Mouse (Mus musculus) cortical plate, adult 2 months (tissue): ENCODE results near the gene Trim75. TPM values are rescaled to one million over a fixed set of nuclear protein-coding genes. Genes with fewer than 3 reads are reported as not detected.

Experiments used
- H3K27ac ChIP-seq: fragments of 200-500 bp; 2 replicates; pipeline ENCODE4 v1.5.1; 2012; ENCODE audit warnings: low read length, control low read depth, inconsistent platforms; ENCODE audit not compliant: insufficient read depth
- H3K4me1 ChIP-seq: fragments of 200-500 bp; 2 replicates; pipeline ENCODE4 v1.6.1; 2011; ENCODE audit warnings: low read length; ENCODE audit not compliant: control insufficient read depth, insufficient read depth
- H3K4me3 ChIP-seq: fragments of 200-500 bp; 2 replicates; pipeline ENCODE4 v1.5.1; 2011; ENCODE audit warnings: mild to moderate bottlenecking, low read length, control low read depth; ENCODE audit not compliant: insufficient read depth
- CTCF ChIP-seq: fragments of 200-500 bp; IDR thresholded peaks from 2 replicates; pipeline ENCODE4 v1.5.1; 2011; ENCODE audit warnings: mild to moderate bottlenecking, control low read depth, low read length; ENCODE audit not compliant: insufficient read depth; ENCODE audit errors: extremely low read depth
- POLR2A ChIP-seq: fragments of 200-500 bp; IDR thresholded peaks from 2 replicates; pipeline ENCODE4 v1.6.1; 2011; ENCODE audit warnings: mild to moderate bottlenecking, low read length, control low read depth; ENCODE audit not compliant: insufficient read depth; ENCODE audit errors: extremely low read depth
- polyA plus RNA-seq: library from polyadenylated mRNA; depleted of rRNA; stranded (reverse); fragments of >200 nt; gene quantifications from 2 replicates; pipeline ENCODE4 v1.2.3, GENCODE M21; 2012

Gene Trim75
- polyA plus RNA-seq, 1 experiment: not detected

GRCm38 (mm10) chr8:64998806-64999365 lies 11.3 kb upstream of the Trim75 start:
- no peak overlapping the region for H3K4me3 ChIP-seq
- no peaks in the 10 kb centered on the region for H3K4me1 ChIP-seq
- H3K27ac ChIP-seq: no peak overlapping the region
- no peak for TF ChIP-seq POLR2A
- TF ChIP-seq CTCF: no peak

- TF ChIP-seq POLR2A: no peak
- TF ChIP-seq CTCF: no peak
These were observed 4.3 kb downstream of the Trim75 start for GRCm38 (mm10) chr8:64983150-64983897.

GRCm38 (mm10) chr8:64962836-64963235 lies 24.8 kb downstream of the Trim75 start:
- Histone ChIP-seq H3K4me3 (no peak overlapping the region), H3K27ac (no peak overlapping the region), H3K4me1 (no peaks in the 10 kb centered on the region)
- TF ChIP-seq POLR2A: no peak
- no peak for TF ChIP-seq CTCF

More at GRCm38 (mm10) chr8:64983150-64983897, 4.3 kb downstream of the Trim75 start:
- no peak overlapping the region for H3K27ac ChIP-seq
- H3K4me1 ChIP-seq: no peaks in the 10 kb centered on the region
- H3K4me3 ChIP-seq: no peak overlapping the region

DNA sequence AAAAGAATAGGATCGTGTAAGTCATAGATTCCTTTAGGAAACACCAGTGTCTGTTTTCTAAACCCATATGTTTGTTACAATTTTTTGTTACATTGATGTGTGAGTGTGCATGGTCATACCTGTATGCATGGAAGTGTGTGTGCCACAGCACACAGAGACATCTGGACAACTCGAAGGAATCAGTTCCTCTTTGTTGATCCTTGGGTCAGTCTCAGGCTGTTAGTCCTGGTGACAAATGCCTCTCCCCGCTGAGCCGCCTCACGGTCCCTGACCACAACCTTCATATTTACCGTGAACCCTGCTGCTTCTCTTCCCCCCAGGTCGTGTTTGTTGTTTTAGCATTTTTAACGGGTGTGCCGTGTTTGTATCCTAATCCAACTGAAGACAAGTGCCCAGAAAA lies 28.6 kb downstream of the Trim75 start:
- no peak overlapping the region for H3K27ac ChIP-seq
- H3K4me1 ChIP-seq: no peaks in the 10 kb centered on the region
- no peak overlapping the region for H3K4me3 ChIP-seq
- TF ChIP-seq POLR2A (no peak), CTCF (no peak)

DNA sequence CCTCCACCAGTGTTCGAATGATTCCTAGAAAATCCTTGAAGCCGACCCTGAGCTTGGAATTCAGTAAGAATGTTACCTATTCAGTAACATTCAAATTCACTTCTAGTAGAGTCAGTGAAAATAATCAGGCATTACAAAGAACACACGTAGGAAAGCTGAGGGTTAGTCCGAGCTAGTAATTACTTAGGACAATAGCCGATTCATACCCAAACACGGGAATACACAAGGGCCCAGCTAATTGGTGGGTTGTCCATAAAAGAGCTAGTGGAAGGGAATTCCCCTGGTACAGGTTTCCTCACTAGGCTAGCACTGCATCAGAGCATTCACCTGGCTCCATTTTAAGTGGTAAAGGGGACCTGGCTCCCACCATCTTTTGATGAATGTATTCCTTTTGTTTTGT lies 35.5 kb downstream of the Trim75 start:
- TF ChIP-seq POLR2A: no peak
- TF ChIP-seq CTCF: no peak
- H3K27ac ChIP-seq: no peak overlapping the region
- no peaks in the 10 kb centered on the region for H3K4me1 ChIP-seq
- no peak overlapping the region for H3K4me3 ChIP-seq

GRCm38 (mm10) chr8:64948371-64948770 lies 39.3 kb downstream of the Trim75 start:
- H3K4me3 ChIP-seq: no peak overlapping the region; the same call in 1 of the 2 replicates
- no peak overlapping the region for H3K27ac ChIP-seq

DNA sequence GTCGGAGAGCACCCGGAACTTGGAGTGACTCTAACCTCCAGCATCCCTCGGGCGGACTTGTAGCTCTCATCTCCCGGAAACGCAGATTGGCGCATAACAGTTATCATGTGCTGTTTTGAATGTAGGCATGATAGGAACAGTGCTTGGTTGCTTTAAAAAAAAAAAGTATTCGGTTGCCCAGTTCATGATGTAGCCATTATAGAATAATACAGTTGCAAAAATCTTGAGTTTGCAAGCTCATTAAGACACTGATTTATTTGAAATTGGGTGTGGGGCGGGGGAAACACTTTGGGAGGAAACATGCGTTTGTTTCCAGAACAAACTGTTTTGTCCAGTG lies 40.0 kb downstream of the Trim75 start:
- peak overlapping the region; percentile 56; the same call in 1 of the 2 replicates for H3K27ac ChIP-seq
- peaks cover 3% of the 10 kb centered on the region; the same call in 1 of the 2 replicates for H3K4me1 ChIP-seq
- H3K4me3 ChIP-seq: peak overlapping the region; percentile 77
- TF ChIP-seq POLR2A (no peak), CTCF (no peak)

More at GRCm38 (mm10) chr8:64948371-64948770, 39.3 kb downstream of the Trim75 start:
- TF ChIP-seq CTCF (no peak), POLR2A (no peak)
- 0 out of 2 replicates have a peak, but pooled peaks cover 1% of the 10 kb centered on the region for H3K4me1 ChIP-seq

DNA sequence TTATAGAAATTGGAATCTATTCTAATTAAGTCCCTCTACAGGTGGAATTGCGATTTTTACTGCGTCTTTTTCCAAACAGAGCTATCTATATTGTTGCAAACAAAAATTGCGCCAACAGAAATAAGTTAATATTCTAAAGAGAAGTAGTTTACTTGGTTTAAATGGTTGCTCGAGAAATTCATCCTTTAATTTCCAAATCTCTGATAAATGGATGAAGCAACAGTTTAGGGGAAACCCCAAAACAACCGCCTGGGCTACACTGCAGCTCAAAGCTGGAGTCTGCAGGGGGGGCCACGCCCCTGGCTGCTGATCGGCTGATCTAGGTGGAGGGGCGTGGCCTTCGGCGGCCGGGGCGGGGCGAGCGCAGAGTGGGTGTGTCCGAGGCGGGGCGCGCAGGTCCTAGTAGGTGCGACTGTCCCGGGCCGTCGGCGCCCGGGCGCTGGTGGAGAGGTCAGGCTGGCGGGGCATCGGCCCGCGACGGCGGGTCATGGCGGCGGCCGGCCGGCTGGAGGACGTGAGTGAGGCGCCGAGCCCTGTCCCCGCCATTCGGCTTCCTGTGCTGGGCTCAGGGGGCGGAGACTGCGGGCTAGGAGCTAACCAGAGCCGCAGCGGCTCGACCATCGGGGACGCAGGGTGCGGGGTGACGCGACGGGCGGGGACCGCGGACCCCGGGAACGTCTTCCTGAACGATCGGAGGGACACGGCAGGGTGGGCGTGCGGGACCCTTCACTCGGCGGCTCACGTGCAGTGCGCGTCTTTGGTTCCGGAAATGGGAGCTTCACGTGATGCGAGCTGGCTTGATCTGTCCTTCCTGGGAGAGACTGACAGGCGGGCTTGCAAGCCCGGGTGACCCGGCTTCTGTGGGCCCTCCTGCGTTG lies 40.6 kb downstream of the Trim75 start, which contains the start of gene Tmem192:
TSS of gene Tmem192 (plus strand) at position 366 of the 878 bp plus-strand sequence.
- peaks cover 4% of the 10 kb centered on the region; the same call in 1 of the 2 replicates for H3K4me1 ChIP-seq
- peak within 1 kb of the TSS; percentile 56 for H3K27ac ChIP-seq
- TF ChIP-seq CTCF (no peak), POLR2A (no peak; the same call in 1 of the 2 replicates)
- peak within 1 kb of the TSS; percentile 77 for H3K4me3 ChIP-seq

GRCm38 (mm10) chr8:64946441-64946819 lies 41.2 kb downstream of the Trim75 start:
- H3K27ac ChIP-seq: no peak overlapping the region
- TF ChIP-seq CTCF: no peak
- no peak for TF ChIP-seq POLR2A
- H3K4me1 ChIP-seq: peaks cover 6% of the 10 kb centered on the region
- H3K4me3 ChIP-seq: peak overlapping the region; percentile 77
